Mouse (Mus musculus) cerebellum, adult 2 months (tissue): ENCODE measurements around the gene Samd4.

ENCODE experiments used
- CTCF ChIP-seq: fragments of 200-500 bp; IDR thresholded peaks from 2 replicates; pipeline ENCODE4 v1.5.1; 2011; ENCODE audit warnings: low read depth, mild to moderate bottlenecking, control low read depth, low read length, moderate library complexity, borderline replicate concordance; ENCODE audit not compliant: insufficient read depth
- POLR2A ChIP-seq: fragments of 200-500 bp; IDR thresholded peaks from 2 replicates; pipeline ENCODE4 v1.6.1; 2011; ENCODE audit warnings: low read length, control low read depth, borderline replicate concordance; ENCODE audit not compliant: insufficient read depth

GRCm38 (mm10) chr14:46984542-46985125 lies 102.0 kb downstream of the Samd4 start:
- TF ChIP-seq POLR2A (no peak), CTCF (no peak)
